Mouse (Mus musculus) MEL (cell line): ENCODE data around the gene Lyrm1. TPM values are rescaled to one million over a fixed set of nuclear protein-coding genes. Genes with fewer than 3 reads are reported as not detected.

Source experiments
- DNase-seq: peaks from one replicate; pipeline ENCODE4 v3.0.0; 2011; ENCODE audit warnings: low read depth, low spot score
- H3K27ac ChIP-seq: 2 replicates; pipeline ENCODE4 v1.5.1; 2012; ENCODE audit warnings: low read depth, mild to moderate bottlenecking, control low read depth, low read length, moderate library complexity; ENCODE audit not compliant: control insufficient read depth
- H3K27me3 ChIP-seq, 2 experiments: fragments of 150-350 bp in 1 of 2; sonication (generic) in 1 of 2; 2 replicates each; pipeline ENCODE4 v1.6.1; 2012; ENCODE audit warnings: low read length in 2 of 2, mild to moderate bottlenecking in 2 of 2, improper control_type of control experiment in 1 of 2, moderate library complexity in 1 of 2; ENCODE audit not compliant: insufficient read depth in 2 of 2, control insufficient read depth in 1 of 2
- H3K36me3 ChIP-seq, 2 experiments: 2 replicates each; pipeline ENCODE4 v1.6.1; 2012 to 2014; ENCODE audit warnings: low read length in 2 of 2, improper control_type of control experiment in 1 of 2, inconsistent platforms in 1 of 2, mild to moderate bottlenecking in 1 of 2; ENCODE audit not compliant: insufficient read depth in 2 of 2, control insufficient read depth in 1 of 2
- H3K4me1 ChIP-seq, 2 experiments: fragments of 150-350 bp in 1 of 2; sonication (generic) in 1 of 2; 2 replicates each; pipeline ENCODE4 v1.6.1; 2012; ENCODE audit warnings: low read length in 2 of 2, improper control_type of control experiment in 1 of 2, mild to moderate bottlenecking in 1 of 2; ENCODE audit not compliant: insufficient read depth in 2 of 2, control insufficient read depth in 1 of 2
- H3K4me3 ChIP-seq, 2 experiments: fragments of 150-350 bp in 1 of 2; sonication (generic) in 1 of 2; 2 replicates each; pipeline ENCODE4 v1.5.1; 2012; ENCODE audit warnings: low read depth in 2 of 2, low read length in 2 of 2, mild to moderate bottlenecking in 2 of 2, moderate library complexity in 2 of 2, control low read depth in 1 of 2, improper control_type of control experiment in 1 of 2; ENCODE audit not compliant: control insufficient read depth in 1 of 2, insufficient read depth in 1 of 2
- H3K79me2 ChIP-seq: 2 replicates; pipeline ENCODE4 v1.6.1; 2012; ENCODE audit warnings: mild to moderate bottlenecking, low read length, moderate library complexity; ENCODE audit not compliant: control insufficient read depth, poor library complexity, insufficient read depth
- H3K9ac ChIP-seq: 2 replicates; pipeline ENCODE4 v1.6.1; 2012; ENCODE audit warnings: low read depth, mild to moderate bottlenecking, control low read depth, low read length, moderate library complexity; ENCODE audit not compliant: control insufficient read depth, poor library complexity, severe bottlenecking
- H3K9me3 ChIP-seq: fragments of 150-350 bp; sonication (generic); replicated peaks from 2 replicates; pipeline ENCODE4 v1.6.1; 2012; ENCODE audit warnings: mild to moderate bottlenecking, low read length, improper control_type of control experiment, moderate library complexity; ENCODE audit not compliant: insufficient read depth
- BHLHE40 ChIP-seq: IDR thresholded peaks from 2 replicates; pipeline ENCODE4 v1.6.1; 2012; ENCODE audit warnings: low read depth, mild to moderate bottlenecking, inconsistent platforms, low read length, improper control_type of control experiment, borderline replicate concordance
- CHD2 ChIP-seq: IDR thresholded peaks from 2 replicates; pipeline ENCODE4 v1.6.1; 2011; ENCODE audit warnings: low read length, improper control_type of control experiment
- CTCF ChIP-seq, 3 experiments: IDR thresholded peaks in 2 of 3; conservative IDR thresholded peaks in 1 of 3; 2 replicates each; pipeline ENCODE4 v1.5.1; 2011 to 2012; ENCODE audit warnings: low read length in 3 of 3, low read depth in 2 of 3, mild to moderate bottlenecking in 2 of 3, improper control_type of control experiment in 1 of 3, inconsistent platforms in 1 of 3, mixed read lengths in 1 of 3, moderate library complexity in 1 of 3; ENCODE audit not compliant: control insufficient read depth in 1 of 3, insufficient read depth in 1 of 3, poor library complexity in 1 of 3, severe bottlenecking in 1 of 3
- GATA1 ChIP-seq: IDR thresholded peaks from 2 replicates; pipeline ENCODE4 v1.6.1; 2011; ENCODE audit warnings: low read depth, low read length, improper control_type of control experiment
- MAFK ChIP-seq: IDR thresholded peaks from 2 replicates; pipeline ENCODE4 v1.6.1; 2011; ENCODE audit warnings: low read depth, mild to moderate bottlenecking, low read length, improper control_type of control experiment, borderline replicate concordance
- MAX ChIP-seq: IDR thresholded peaks from 2 replicates; pipeline ENCODE4 v1.6.1; 2011; ENCODE audit warnings: low read length, improper control_type of control experiment
- MAZ ChIP-seq: IDR thresholded peaks from 2 replicates; pipeline ENCODE4 v1.6.1; 2012; ENCODE audit warnings: low read depth, mild to moderate bottlenecking, inconsistent platforms, low read length, improper control_type of control experiment
- MYB ChIP-seq: IDR thresholded peaks from 2 replicates; pipeline ENCODE4 v1.6.1; 2011; ENCODE audit warnings: mild to moderate bottlenecking, low read depth, low read length, improper control_type of control experiment
- MYC ChIP-seq: IDR thresholded peaks from 2 replicates; pipeline ENCODE4 v1.6.1; 2011; ENCODE audit warnings: low read depth, mild to moderate bottlenecking, low read length, improper control_type of control experiment, moderate library complexity
- NELFE ChIP-seq: IDR thresholded peaks from 2 replicates; pipeline ENCODE4 v1.6.1; 2011; ENCODE audit warnings: low read depth, low read length, improper control_type of control experiment
- NRF1 ChIP-seq: IDR thresholded peaks from 2 replicates; pipeline ENCODE4 v1.6.1; 2014; ENCODE audit warnings: low read depth, mild to moderate bottlenecking, inconsistent platforms, low read length, improper control_type of control experiment, moderate library complexity; ENCODE audit not compliant: poor library complexity, insufficient read depth, severe bottlenecking
- POLR2AphosphoS2 ChIP-seq: IDR thresholded peaks from 2 replicates; pipeline ENCODE4 v1.6.1; 2011; ENCODE audit warnings: low read length, improper control_type of control experiment
- RAD21 ChIP-seq: IDR thresholded peaks from 2 replicates; pipeline ENCODE4 v1.6.1; 2011; ENCODE audit warnings: mild to moderate bottlenecking, low read depth, low read length, improper control_type of control experiment
- RCOR1 ChIP-seq: IDR thresholded peaks from 2 replicates; pipeline ENCODE4 v1.6.1; 2012; ENCODE audit warnings: low read depth, mild to moderate bottlenecking, inconsistent platforms, low read length, improper control_type of control experiment
- SMC3 ChIP-seq: IDR thresholded peaks from 2 replicates; pipeline ENCODE4 v1.6.1; 2011; ENCODE audit warnings: low read depth, low read length, improper control_type of control experiment
- TAL1 ChIP-seq: IDR thresholded peaks from 2 replicates; pipeline ENCODE4 v1.6.1; 2012; ENCODE audit warnings: mild to moderate bottlenecking, inconsistent platforms, low read length, moderate library complexity, mixed read lengths
- TCF12 ChIP-seq: IDR thresholded peaks from 2 replicates; pipeline ENCODE4 v1.6.1; 2014; ENCODE audit warnings: low read depth, mild to moderate bottlenecking, inconsistent platforms, low read length, improper control_type of control experiment, moderate library complexity
- USF1 ChIP-seq: IDR thresholded peaks from 2 replicates; pipeline ENCODE4 v1.6.1; 2014; ENCODE audit warnings: low read depth, mild to moderate bottlenecking, inconsistent platforms, low read length, improper control_type of control experiment, moderate library complexity
- ZC3H11A ChIP-seq: IDR thresholded peaks from 2 replicates; pipeline ENCODE4 v1.6.1; 2012; ENCODE audit warnings: low read depth, mild to moderate bottlenecking, inconsistent platforms, low read length, improper control_type of control experiment
- ZKSCAN1 ChIP-seq: IDR thresholded peaks from 2 replicates; pipeline ENCODE4 v1.6.1; 2012; ENCODE audit warnings: low read depth, mild to moderate bottlenecking, inconsistent platforms, low read length, improper control_type of control experiment, moderate library complexity
- ZMIZ1 ChIP-seq: IDR thresholded peaks from 2 replicates; pipeline ENCODE4 v1.6.1; 2012; ENCODE audit warnings: low read depth, mild to moderate bottlenecking, inconsistent platforms, low read length, improper control_type of control experiment, moderate library complexity
- ZNF384 ChIP-seq: IDR thresholded peaks from 2 replicates; pipeline ENCODE4 v1.6.1; 2012; ENCODE audit warnings: low read depth, mild to moderate bottlenecking, inconsistent platforms, low read length, improper control_type of control experiment
- polyA plus RNA-seq, 2 experiments: library from polyadenylated mRNA; stranded (reverse) in 1 of 2; unstranded in 1 of 2; fragments of >175 nt in 1 of 2; fragments of >200 nt in 1 of 2; gene quantifications; 2 replicates each; pipeline versions ENCODE4 v1.2.1 to v1.2.4; 2012; ENCODE audit warnings: low replicate concordance in 2 of 2, low read depth in 1 of 2; ENCODE audit not compliant: insufficient read length in 2 of 2, insufficient read depth in 1 of 2, missing spikeins in 1 of 2
- total RNA-seq: library from RNA; depleted of rRNA; stranded (reverse); fragments of 300-350 nt; gene quantifications from 2 replicates; pipeline ENCODE4 v1.2.3, GENCODE M21; 2012

The Lyrm1 gene
- total and polyA plus RNA-seq, 3 experiments = 4.0 to 4.4 TPM; not detected in 1

- DNase-seq = peak; percentile 53
- Histone ChIP-seq H3K79me2 (no peaks in the 10 kb centered on the region), H3K27me3 (no peaks in the 10 kb centered on the region), H3K4me3 (no peak overlapping the region), H3K4me1 (peaks cover 7 to 12% of the 10 kb centered on the region in 2 experiments), H3K9me3 (no peaks in the 10 kb centered on the region), H3K27ac (no peak overlapping the region), H3K36me3 (peaks cover 3 to 16% of the 10 kb centered on the region in 2 experiments), H3K9ac (no peak overlapping the region)
- TF ChIP-seq POLR2AphosphoS2 = 0 out of 2 replicates have a peak, but pooled peaks have one; percentile 38
- 0 out of 2 replicates have a peak, but pooled peaks have one; percentile 23 for TF ChIP-seq GATA1
- TF ChIP-seq ZMIZ1 = no peak
- no peak for TF ChIP-seq NRF1
- no peak for TF ChIP-seq MYB
- TF ChIP-seq MAZ = no peak
- TF ChIP-seq ZC3H11A = no peak
- no peak for TF ChIP-seq MAFK
- no peak for TF ChIP-seq RAD21
- TF ChIP-seq TAL1 = no peak
- no peak for TF ChIP-seq MYC
- 0 out of 2 replicates have a peak, but pooled peaks have one; percentile 12 for TF ChIP-seq TCF12
- no peak for TF ChIP-seq BHLHE40
- no peak for TF ChIP-seq MAX
- TF ChIP-seq RCOR1 = 0 out of 2 replicates have a peak, but pooled peaks have one; percentile 8
Observed at GRCm38 (mm10) chr7:119855031-119855430, 40.6 kb upstream of the Lyrm1 start.

- Histone ChIP-seq H3K27ac (no peak overlapping the region), H3K36me3 (peaks cover 0 to 15% of the 10 kb centered on the region in 2 experiments; a peak in 2 of 4 replicates), H3K9ac (no peak overlapping the region), H3K4me3 (no peak overlapping the region), H3K27me3 (no peaks in the 10 kb centered on the region), H3K4me1 (peaks cover 12 to 14% of the 10 kb centered on the region in 2 experiments), H3K79me2 (no peaks in the 10 kb centered on the region), H3K9me3 (no peaks in the 10 kb centered on the region)
- DNase-seq = no peak
- TF ChIP-seq BHLHE40 (no peak), TAL1 (no peak), RAD21 (peak; percentile 25), ZKSCAN1 (no peak), TCF12 (no peak), NELFE (no peak), SMC3 (peak; percentile 25; the same call in 1 of the 2 replicates), CTCF (IDR thresholded peaks at IDR 0.05 in 2 of 3, conservative IDR thresholded peaks at IDR 0.05 in 1 of 3; ENCODE audit: control insufficient read depth in 1 of 3, insufficient read depth in 1 of 3, low read depth in 2 of 3, low read length in 3 of 3, poor library complexity in 1 of 3, severe bottlenecking in 1 of 3) (peak; percentile 6 to 25 (median 25); a peak in 2 of 6 replicates), CHD2 (no peak), ZMIZ1 (no peak), MAFK (no peak), ZNF384 (no peak), USF1 (no peak)
Observed at GRCm38 (mm10) chr7:119859476-119859875, 36.2 kb upstream of the Lyrm1 start.
